Mouse (Mus musculus) heart, embryonic 10.5 days (tissue): Measurements from ENCODE around the gene Ebf3. TPM values are rescaled to one million over a fixed set of nuclear protein-coding genes. Genes with fewer than 3 reads are reported as not detected.

Experiments
- DNase-seq: peaks from one replicate; pipeline ENCODE4 v3.0.0-alpha.2; 2017; ENCODE audit warnings: low spot score
- H3K27ac ChIP-seq: fragments of 300-500 bp; sonication (generic); 2 replicates; pipeline ENCODE4 v1.5.1; 2016; ENCODE audit warnings: mild to moderate bottlenecking
- H3K27me3 ChIP-seq: fragments of 300-500 bp; sonication (generic); 2 replicates; pipeline ENCODE4 v1.6.1; 2016; ENCODE audit warnings: mild to moderate bottlenecking; ENCODE audit not compliant: poor library complexity, insufficient read depth, severe bottlenecking
- H3K36me3 ChIP-seq: fragments of 300-500 bp; sonication (generic); 2 replicates; pipeline ENCODE4 v1.6.1; 2016; ENCODE audit warnings: mild to moderate bottlenecking, moderate library complexity
- H3K4me1 ChIP-seq: fragments of 300-500 bp; sonication (generic); 2 replicates; pipeline ENCODE4 v1.6.1; 2016; ENCODE audit warnings: mild to moderate bottlenecking
- H3K4me3 ChIP-seq: fragments of 300-500 bp; sonication (generic); 2 replicates; pipeline ENCODE4 v1.5.1; 2016; ENCODE audit warnings: mild to moderate bottlenecking, moderate library complexity
- H3K9me3 ChIP-seq: fragments of 300-500 bp; sonication (generic); 2 replicates; pipeline ENCODE4 v1.6.1; 2016; ENCODE audit warnings: mild to moderate bottlenecking, moderate library complexity
- WGBS: fragments of 180-500 bp; shearing (Covaris S2); methylation state at CpG from one replicate; pipeline ENCODE4 v1.1.7; 2016; 5-methylcytosine and 5-hydroxymethylcytosine counted together
- polyA plus RNA-seq: library from polyadenylated mRNA; unstranded; fragments of >200 nt; fragmentation: Nextera tagmentation; extraction: Ambion mirVana; gene quantifications from 2 replicates; pipeline ENCODE4 v1.2.1, GENCODE M21; 2016

Gene Ebf3
- polyA plus RNA-seq, 1 experiment from 2014 or later = 3.5 TPM

- WGBS = under 1% methylated on average over 39 of the region's 39 CpGs
- H3K4me3 ChIP-seq = peak overlapping the region; percentile 43
- no peak for DNase-seq
- H3K27me3 ChIP-seq = peaks cover 100% of the 10 kb centered on the region
- no peak overlapping the region; the same call in 1 of the 2 replicates for H3K27ac ChIP-seq
- peaks cover 60% of the 10 kb centered on the region for H3K4me1 ChIP-seq
- no peaks in the 10 kb centered on the region for H3K36me3 ChIP-seq
- no peaks in the 10 kb centered on the region for H3K9me3 ChIP-seq
Observed at GRCm38 (mm10) chr7:137316926-137317658, 2.8 kb upstream of the Ebf3 start.

- no peak for DNase-seq
- H3K27ac ChIP-seq = no peak overlapping the region
- H3K27me3 ChIP-seq = peaks cover 98% of the 10 kb centered on the region
- H3K4me3 ChIP-seq = peak overlapping the region; percentile 43
- H3K36me3 ChIP-seq = no peaks in the 10 kb centered on the region
- no peaks in the 10 kb centered on the region for H3K9me3 ChIP-seq
- peaks cover 55% of the 10 kb centered on the region for H3K4me1 ChIP-seq
- 1% methylated on average over 20 of the region's 20 CpGs for WGBS
Observed at GRCm38 (mm10) chr7:137316181-137316925, 2.1 kb upstream of the Ebf3 start.

- Histone ChIP-seq H3K4me1 (peaks cover 51% of the 10 kb centered on the region), H3K9me3 (no peaks in the 10 kb centered on the region), H3K27ac (peak overlapping the region; percentile 24; the same call in 1 of the 2 replicates), H3K4me3 (peak overlapping the region; percentile 70), H3K27me3 (peaks cover 97% of the 10 kb centered on the region), H3K36me3 (no peaks in the 10 kb centered on the region)
- 2% methylated on average over 19 of the region's 19 CpGs for WGBS
- no peak for DNase-seq
Observed at GRCm38 (mm10) chr7:137315544-137315940, 1.3 kb upstream of the Ebf3 start.

- no peak for DNase-seq
- Histone ChIP-seq H3K4me3 (peak overlapping the region; percentile 70), H3K36me3 (no peaks in the 10 kb centered on the region), H3K27me3 (peaks cover 97% of the 10 kb centered on the region), H3K27ac (peak overlapping the region; percentile 24; the same call in 1 of the 2 replicates), H3K9me3 (no peaks in the 10 kb centered on the region), H3K4me1 (peaks cover 57% of the 10 kb centered on the region)
- WGBS = 1% methylated on average over 48 of the region's 48 CpGs
Observed at GRCm38 (mm10) chr7:137314710-137315543, 682 bp upstream of the Ebf3 start.

GRCm38 (mm10) chr7:137313183-137313903 lies 902 bp downstream of the Ebf3 start:
- Histone ChIP-seq H3K9me3 (no peaks in the 10 kb centered on the region), H3K4me1 (peaks cover 58% of the 10 kb centered on the region), H3K36me3 (no peaks in the 10 kb centered on the region), H3K27ac (peak overlapping the region; percentile 82), H3K27me3 (peaks cover 97% of the 10 kb centered on the region), H3K4me3 (peak overlapping the region; percentile 70)
- WGBS = under 1% methylated on average over 70 of the region's 79 CpGs
- no peak for DNase-seq

GRCm38 (mm10) chr7:137312933-137313182 lies 1.4 kb downstream of the Ebf3 start:
- H3K4me1 ChIP-seq = peaks cover 53% of the 10 kb centered on the region
- WGBS = under 1% methylated on average over 10 of the region's 10 CpGs

GRCm38 (mm10) chr7:137312166-137312932 lies 1.9 kb downstream of the Ebf3 start:
- DNase-seq = no peak
- Histone ChIP-seq H3K27ac (0 out of 2 replicates have a peak overlapping the region, but pooled peaks have one; percentile 82), H3K9me3 (no peaks in the 10 kb centered on the region), H3K4me3 (peak overlapping the region; percentile 70), H3K27me3 (peaks cover 95% of the 10 kb centered on the region), H3K36me3 (no peaks in the 10 kb centered on the region), H3K4me1 (peaks cover 48% of the 10 kb centered on the region)
- WGBS = 4% methylated on average over 17 of the region's 17 CpGs

More at GRCm38 (mm10) chr7:137312933-137313182, 1.4 kb downstream of the Ebf3 start:
- Histone ChIP-seq H3K9me3 (no peaks in the 10 kb centered on the region), H3K4me3 (peak overlapping the region; percentile 70), H3K27ac (peak overlapping the region; percentile 82), H3K36me3 (no peaks in the 10 kb centered on the region), H3K27me3 (peaks cover 97% of the 10 kb centered on the region)
- DNase-seq = no peak

- Histone ChIP-seq H3K36me3 (no peaks in the 10 kb centered on the region), H3K27ac (no peak overlapping the region), H3K4me1 (peaks cover 40% of the 10 kb centered on the region), H3K4me3 (peak overlapping the region; percentile 70), H3K9me3 (no peaks in the 10 kb centered on the region), H3K27me3 (peaks cover 95% of the 10 kb centered on the region)
- WGBS = 8% methylated on average over 8 of the region's 8 CpGs
- DNase-seq = no peak
Observed at GRCm38 (mm10) chr7:137311341-137312110, 2.7 kb downstream of the Ebf3 start.

- Histone ChIP-seq H3K27me3 (peaks cover 95% of the 10 kb centered on the region), H3K27ac (peak overlapping the region; percentile 85; the same call in 1 of the 2 replicates), H3K9me3 (no peaks in the 10 kb centered on the region), H3K4me1 (peaks cover 40% of the 10 kb centered on the region), H3K4me3 (peak overlapping the region; percentile 70), H3K36me3 (no peaks in the 10 kb centered on the region)
- WGBS = 3% methylated on average over 11 of the region's 11 CpGs
- no peak for DNase-seq
Observed at GRCm38 (mm10) chr7:137310876-137311275, 3.4 kb downstream of the Ebf3 start.

GRCm38 (mm10) chr7:137310091-137310761 lies 4.0 kb downstream of the Ebf3 start:
- H3K4me1 ChIP-seq = peaks cover 37% of the 10 kb centered on the region
- DNase-seq = no peak
- H3K36me3 ChIP-seq = no peaks in the 10 kb centered on the region
- no peaks in the 10 kb centered on the region for H3K9me3 ChIP-seq
- peak overlapping the region; percentile 85 for H3K27ac ChIP-seq
- H3K4me3 ChIP-seq = peak overlapping the region; percentile 70
- H3K27me3 ChIP-seq = peaks cover 95% of the 10 kb centered on the region
- WGBS = under 1% methylated on average over 48 of the region's 49 CpGs
